Mouse (Mus musculus) lung, postnatal 0 days (tissue): ENCODE data around the gene Apobr.

Experiments
- CTCF ChIP-seq: IDR thresholded peaks from 2 replicates; pipeline ENCODE4 v1.5.1; 2016; ENCODE audit warnings: antibody characterized with exemption, mild to moderate bottlenecking
- EP300 ChIP-seq: IDR thresholded peaks from 2 replicates; pipeline ENCODE4 v1.6.1; 2016; ENCODE audit warnings: antibody characterized with exemption, mild to moderate bottlenecking, control low read depth

DNA sequence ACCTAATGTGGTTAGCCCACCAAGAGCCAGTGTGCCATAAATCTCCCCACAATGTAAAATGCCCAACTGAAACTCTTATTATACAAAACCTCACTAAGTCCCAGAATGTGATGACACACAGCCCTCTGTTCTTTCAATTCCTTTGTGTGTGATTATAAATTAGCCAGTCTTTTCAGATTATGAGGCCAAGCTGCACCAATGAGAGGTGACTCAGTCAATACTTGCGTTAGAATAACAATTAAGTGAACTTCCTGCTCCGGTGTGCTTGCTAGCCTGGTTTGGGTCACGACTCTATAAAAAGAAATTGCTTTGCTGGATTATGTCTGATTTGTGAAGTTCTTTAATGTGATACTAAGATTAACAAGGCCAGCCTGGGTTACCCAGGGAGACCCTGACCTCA, 45.2 kb downstream of the Apobr start:
- TF ChIP-seq CTCF (no peak), EP300 (no peak)
